Mouse (Mus musculus) stomach, postnatal 0 days (tissue): ENCODE results near the gene Fosb. TPM values are rescaled to one million over a fixed set of nuclear protein-coding genes. Genes with fewer than 3 reads are reported as not detected.

Experiments
- ATAC-seq: fragments of 200-750 bp; cut with Nextera tagmentation; 2 replicates; pipeline ENCODE4 v1.8.0; 2017; ENCODE audit not compliant: low FRiP score, low TSS enrichment
- DNase-seq: peaks from one replicate; pipeline ENCODE4 v3.0.0-alpha.2; 2016; ENCODE audit warnings: low spot score
- H3K27ac ChIP-seq: fragments of 300-500 bp; sonication (generic); replicated peaks from 2 replicates; pipeline ENCODE4 v1.5.1; 2014; ENCODE audit warnings: mild to moderate bottlenecking, control low read depth
- H3K27me3 ChIP-seq: fragments of 300-500 bp; sonication (generic); 2 replicates; pipeline ENCODE4 v1.6.1; 2014; ENCODE audit warnings: low read length; ENCODE audit not compliant: control insufficient read depth, insufficient read depth
- H3K36me3 ChIP-seq: fragments of 300-500 bp; sonication (generic); 2 replicates; pipeline ENCODE4 v1.6.1; 2014; ENCODE audit warnings: low read length, mixed read lengths; ENCODE audit not compliant: control insufficient read depth, insufficient read depth
- H3K4me1 ChIP-seq: fragments of 300-500 bp; sonication (generic); replicated peaks from 2 replicates; pipeline ENCODE4 v1.6.1; 2014; ENCODE audit warnings: antibody characterized with exemption; ENCODE audit not compliant: control insufficient read depth, insufficient read depth
- H3K4me2 ChIP-seq: fragments of 300-500 bp; sonication (generic); replicated peaks from 2 replicates; pipeline ENCODE4 v1.6.1; 2014; ENCODE audit warnings: low read depth, mild to moderate bottlenecking, control low read depth, moderate library complexity
- H3K4me3 ChIP-seq: fragments of 300-500 bp; sonication (generic); 2 replicates; pipeline ENCODE4 v1.5.1; 2014; ENCODE audit warnings: low read depth, low read length, control low read depth
- H3K9ac ChIP-seq: fragments of 300-500 bp; sonication (generic); 2 replicates; pipeline ENCODE4 v1.6.1; 2014; ENCODE audit warnings: mild to moderate bottlenecking, low read length, control low read depth, mixed read lengths
- H3K9me3 ChIP-seq: fragments of 300-500 bp; sonication (generic); 2 replicates; pipeline ENCODE4 v1.6.1; 2016; ENCODE audit warnings: low read length; ENCODE audit not compliant: control insufficient read depth
- CTCF ChIP-seq: IDR thresholded peaks from 2 replicates; pipeline ENCODE4 v1.5.1; 2016; ENCODE audit warnings: antibody characterized with exemption, low read depth, mild to moderate bottlenecking, moderate library complexity
- EP300 ChIP-seq: optimal IDR thresholded peaks from 2 replicates; pipeline ENCODE3; 2016; ENCODE audit warnings: antibody characterized with exemption
- WGBS: fragments of 180-500 bp; shearing (Covaris S2); extraction: QIAGEN DNeasy Blood & Tissue Kit; methylation state at CpG from one replicate; pipeline ENCODE4 v1.1.7; 2014; 5-methylcytosine and 5-hydroxymethylcytosine counted together
- polyA plus RNA-seq: library from polyadenylated mRNA; unstranded; fragments of >200 nt; fragmentation: Nextera tagmentation; extraction: Ambion mirVana; gene quantifications from 2 replicates; pipeline ENCODE4 v1.2.1, GENCODE M21; 2015

Fosb gene
- polyA plus RNA-seq, 1 experiment from 2014 or later, result 0.21 TPM

DNA sequence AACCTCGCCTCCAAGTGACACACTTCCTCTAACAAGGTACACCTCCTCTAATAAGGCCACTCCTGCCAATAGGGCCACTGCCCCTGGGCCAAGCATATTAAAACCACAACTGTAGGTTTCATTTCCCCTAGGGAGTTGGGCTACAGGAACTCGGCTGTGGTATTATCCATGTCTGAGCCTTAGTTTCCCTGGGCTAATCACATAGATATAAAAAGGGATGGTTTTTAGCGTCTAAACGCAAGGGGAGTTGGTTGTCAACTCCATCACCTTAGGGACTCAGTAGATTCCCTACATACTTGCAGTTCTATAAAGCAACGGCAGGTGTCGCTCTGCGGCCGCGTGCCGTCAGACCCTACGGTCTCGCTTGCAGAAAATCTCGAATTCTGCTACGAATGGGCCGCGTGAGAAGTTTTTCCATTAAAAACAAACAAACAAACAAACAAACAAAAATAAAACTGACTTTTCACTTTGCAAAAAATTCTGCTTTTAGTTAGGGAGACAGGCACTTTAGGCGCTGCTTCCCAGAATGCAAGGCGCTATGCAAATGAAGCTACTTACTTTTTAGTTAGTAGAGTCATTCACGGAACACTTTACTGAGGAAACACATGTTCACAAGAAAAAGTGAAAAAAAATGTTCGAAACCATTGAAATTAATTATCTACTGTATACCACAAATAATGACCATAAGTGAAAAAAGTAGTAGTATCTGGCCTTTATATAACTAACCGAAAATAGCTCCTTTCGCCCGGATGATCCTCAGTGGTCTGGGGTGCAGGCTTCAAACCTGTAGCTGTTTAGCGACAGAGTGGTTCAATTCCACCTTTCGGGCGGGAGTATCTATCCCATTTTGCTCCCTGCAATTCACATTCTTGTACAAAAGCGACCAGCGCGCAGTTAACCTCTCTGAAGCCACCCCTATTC, 9.1 kb downstream of the Fosb start:
- Histone ChIP-seq H3K27ac (no peak overlapping the region), H3K4me3 (peak overlapping the region; percentile 39), H3K4me1 (peaks cover 5% of the 10 kb centered on the region; the same call in 1 of the 2 replicates), H3K9ac (peak overlapping the region; percentile 1; the same call in 1 of the 2 replicates), H3K36me3 (no peaks in the 10 kb centered on the region), H3K4me2 (peak overlapping the region; percentile 29), H3K27me3 (peaks cover 3% of the 10 kb centered on the region; the same call in 1 of the 2 replicates), H3K9me3 (no peaks in the 10 kb centered on the region)
- DNase-seq (peak; percentile 75), ATAC-seq (peak; percentile 58)
- under 1% methylated on average over 29 of the region's 29 CpGs for WGBS
- TF ChIP-seq CTCF, result peak; percentile 99
- peak; percentile 20 for TF ChIP-seq EP300

DNA sequence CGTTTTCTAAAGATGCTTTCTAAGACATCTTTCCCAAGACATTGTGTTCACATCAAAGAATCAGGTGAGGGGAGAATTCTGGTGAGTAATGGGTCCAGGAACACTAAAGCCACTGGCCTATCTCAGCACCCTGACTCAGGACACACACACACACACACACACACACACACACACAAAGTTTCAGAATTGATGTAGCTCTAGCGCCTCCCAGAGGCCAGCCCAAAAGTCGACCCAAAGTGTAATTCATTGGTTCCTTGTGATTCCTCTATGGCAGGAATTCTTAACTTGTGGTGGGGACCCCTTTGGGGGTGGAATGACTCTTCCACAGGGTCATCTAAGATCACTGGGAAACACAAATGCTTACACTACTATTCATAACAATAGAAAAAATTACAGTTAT, 10.7 kb downstream of the Fosb start:
- Histone ChIP-seq H3K27me3 (peaks cover 3% of the 10 kb centered on the region; the same call in 1 of the 2 replicates), H3K27ac (no peak overlapping the region), H3K36me3 (no peaks in the 10 kb centered on the region), H3K4me3 (no peak overlapping the region), H3K4me2 (no peak overlapping the region), H3K9ac (no peak overlapping the region), H3K9me3 (no peaks in the 10 kb centered on the region), H3K4me1 (no peaks in the 10 kb centered on the region)
- WGBS, result 18% methylated on average over 3 of the region's 3 CpGs
- no peak for ATAC-seq
- DNase-seq, result peak; percentile 78
- TF ChIP-seq EP300 (no peak), CTCF (peak; percentile 91)

DNA sequence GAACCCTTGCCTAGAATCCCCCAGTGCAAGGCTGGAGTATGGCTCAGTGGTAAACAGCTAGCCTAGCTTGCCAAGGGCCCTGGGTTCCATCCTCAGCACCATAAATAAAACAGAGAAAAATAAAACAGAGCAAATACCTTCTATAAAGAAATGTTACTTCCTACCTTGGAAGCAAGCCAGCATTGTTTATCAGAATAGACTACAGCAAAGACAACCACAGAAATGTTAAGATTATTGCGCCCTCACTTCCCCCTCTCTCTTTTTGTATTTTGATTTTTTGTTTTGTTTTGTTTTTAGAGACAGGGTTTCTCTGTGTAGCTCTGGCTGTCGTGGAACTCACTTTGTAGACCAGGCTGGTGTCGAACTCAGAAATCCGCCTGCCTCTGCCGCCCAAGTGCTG, 12.1 kb downstream of the Fosb start:
- H3K27ac ChIP-seq, result no peak overlapping the region
- no peak for ATAC-seq

DNA sequence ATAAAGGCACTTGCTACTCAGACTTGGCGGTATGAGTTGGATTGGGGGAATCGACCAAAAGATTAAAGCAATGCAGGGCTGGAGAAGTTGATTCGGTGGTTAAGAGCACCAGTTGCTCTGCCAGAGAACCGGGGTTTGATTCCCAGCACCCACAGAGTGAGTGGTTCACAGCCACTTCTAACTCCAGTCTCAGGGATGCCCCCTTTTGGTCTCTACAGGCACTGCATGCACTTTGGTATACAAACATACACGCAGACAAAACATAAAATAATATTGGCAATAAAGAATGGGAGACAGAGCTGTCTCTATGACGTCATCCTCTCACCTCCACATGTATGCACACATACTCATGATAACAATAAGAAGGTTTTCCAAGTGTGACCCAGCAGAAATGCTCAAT, 12.8 kb downstream of the Fosb start:
- Histone ChIP-seq H3K9ac (no peak overlapping the region), H3K9me3 (no peaks in the 10 kb centered on the region), H3K27ac (no peak overlapping the region), H3K4me3 (no peak overlapping the region), H3K4me1 (no peaks in the 10 kb centered on the region), H3K27me3 (no peaks in the 10 kb centered on the region), H3K4me2 (no peak overlapping the region), H3K36me3 (no peaks in the 10 kb centered on the region)
- DNase-seq (no peak), ATAC-seq (no peak)
- TF ChIP-seq EP300 (no peak), CTCF (peak; percentile 35)
- 85% methylated on average over 6 of the region's 6 CpGs for WGBS

More for the DNA sequence above, 12.1 kb downstream of the Fosb start:
- Histone ChIP-seq H3K9me3 (no peaks in the 10 kb centered on the region), H3K4me2 (no peak overlapping the region), H3K27me3 (no peaks in the 10 kb centered on the region), H3K36me3 (no peaks in the 10 kb centered on the region), H3K4me3 (no peak overlapping the region), H3K9ac (no peak overlapping the region), H3K4me1 (no peaks in the 10 kb centered on the region)
- DNase-seq, result no peak
- no peak for TF ChIP-seq CTCF
- TF ChIP-seq EP300, result no peak
- WGBS, result 87% methylated on average over 5 of the region's 5 CpGs

DNA sequence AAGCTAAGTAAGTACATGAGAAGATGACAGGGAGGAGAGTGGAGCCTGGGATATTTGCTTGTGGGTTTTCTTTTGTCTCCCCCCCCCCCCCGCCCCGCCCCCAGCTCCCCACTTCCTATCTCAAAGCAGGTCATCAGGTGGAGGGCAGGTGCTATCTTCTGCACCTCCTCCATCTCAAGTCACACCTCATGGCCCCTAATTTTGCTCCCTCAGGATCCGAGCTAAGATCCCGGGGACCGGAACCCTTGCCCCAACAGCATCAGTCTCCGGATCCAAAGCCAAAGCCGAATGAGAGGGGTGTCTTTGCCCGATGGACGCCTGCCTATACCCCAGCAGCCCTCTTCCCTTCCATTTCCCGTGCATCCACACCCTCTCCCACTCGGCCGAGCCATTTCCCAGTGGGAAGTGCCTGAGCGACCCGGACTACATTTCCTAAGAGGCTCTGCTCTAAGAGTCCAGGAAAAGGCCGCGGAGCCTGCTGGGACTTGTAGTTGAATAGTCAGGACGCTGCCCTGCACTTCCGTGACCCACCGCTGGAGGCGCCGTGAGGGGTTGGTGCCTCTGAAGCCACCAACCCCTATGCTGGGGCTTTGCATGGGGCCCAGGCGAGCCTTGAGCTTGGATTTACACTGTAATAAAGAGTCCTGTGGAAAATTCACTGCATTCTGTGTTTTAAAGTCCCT, 14.2 kb downstream of the Fosb start:
- H3K4me1 ChIP-seq, result no peaks in the 10 kb centered on the region
- ATAC-seq, result peak; percentile 75
- WGBS, result 12% methylated on average over 22 of the region's 22 CpGs
- H3K27me3 ChIP-seq, result no peaks in the 10 kb centered on the region
- H3K4me2 ChIP-seq, result peak overlapping the region; percentile 47
- H3K27ac ChIP-seq, result no peak overlapping the region
- peak; percentile 93 for TF ChIP-seq CTCF
- no peak for TF ChIP-seq EP300
- peak overlapping the region; percentile 23; the same call in 1 of the 2 replicates for H3K4me3 ChIP-seq
- no peaks in the 10 kb centered on the region for H3K9me3 ChIP-seq
- DNase-seq, result peak; percentile 96
- H3K36me3 ChIP-seq, result no peaks in the 10 kb centered on the region
- no peak overlapping the region; the same call in 1 of the 2 replicates for H3K9ac ChIP-seq
